Mouse (Mus musculus) embryonic fibroblast, embryonic 13.5 days (primary cell): ENCODE results near the gene Tcp10b.
"Not testable (repeated sequence)": the region's sequence is repeated elsewhere in the genome, so short reads cannot be mapped to it uniquely, and the experiment has no call there.

Experiments used
- CTCF ChIP-seq: IDR thresholded peaks from 2 replicates; pipeline ENCODE4 v1.5.1; 2011; ENCODE audit warnings: mild to moderate bottlenecking, control low read depth, low read length, moderate library complexity, borderline replicate concordance; ENCODE audit not compliant: insufficient read depth
- POLR2A ChIP-seq: IDR thresholded peaks from 2 replicates; pipeline ENCODE4 v1.6.1; 2011; ENCODE audit warnings: low read depth, mild to moderate bottlenecking, control low read depth, low read length, moderate library complexity

GRCm38 (mm10) chr17:13069227-13069626, 8.3 kb downstream of the Tcp10b start:
- not testable (repeated sequence) for TF ChIP-seq CTCF, POLR2A
